Mouse (Mus musculus) heart, embryonic 16.5 days (tissue): ENCODE results near the gene Akap12. TPM values are rescaled to one million over a fixed set of nuclear protein-coding genes. Genes with fewer than 3 reads are reported as not detected.

Experiments
- ATAC-seq: fragments of 200-750 bp; cut with Nextera tagmentation; replicated peaks from 2 replicates; pipeline ENCODE4 v1.8.0; 2017; ENCODE audit warnings: moderate number of reproducible peaks; ENCODE audit not compliant: insufficient read depth, low FRiP score; ENCODE audit errors: extremely low read depth
- H3K27ac ChIP-seq: fragments of 300-500 bp; sonication (generic); 2 replicates; pipeline ENCODE4 v1.5.1; 2014; ENCODE audit warnings: mild to moderate bottlenecking, low read length, control low read depth, moderate library complexity
- H3K27me3 ChIP-seq: fragments of 300-500 bp; sonication (generic); 2 replicates; pipeline ENCODE4 v1.6.1; 2014; ENCODE audit warnings: low read length, mixed read lengths; ENCODE audit not compliant: control insufficient read depth, insufficient read depth
- H3K36me3 ChIP-seq: fragments of 300-500 bp; sonication (generic); 2 replicates; pipeline ENCODE4 v1.6.1; 2014; ENCODE audit not compliant: control insufficient read depth, insufficient read depth
- H3K4me1 ChIP-seq: fragments of 300-500 bp; sonication (generic); 2 replicates; pipeline ENCODE4 v1.6.1; 2014; ENCODE audit warnings: low read length, mixed read lengths; ENCODE audit not compliant: control insufficient read depth, insufficient read depth
- H3K4me2 ChIP-seq: fragments of 300-500 bp; sonication (generic); 2 replicates; pipeline ENCODE4 v1.6.1; 2014; ENCODE audit warnings: low read depth, mild to moderate bottlenecking, control low read depth, low read length
- H3K4me3 ChIP-seq: fragments of 300-500 bp; sonication (generic); 2 replicates; pipeline ENCODE4 v1.5.1; 2014; ENCODE audit warnings: mild to moderate bottlenecking, control low read depth, low read length
- H3K9ac ChIP-seq: fragments of 300-500 bp; sonication (generic); 2 replicates; pipeline ENCODE4 v1.6.1; 2014; ENCODE audit warnings: low read length, control low read depth
- H3K9me3 ChIP-seq: fragments of 300-500 bp; sonication (generic); replicated peaks from 2 replicates; pipeline ENCODE4 v1.6.1; 2016; ENCODE audit warnings: low read length; ENCODE audit not compliant: control insufficient read depth
- WGBS: fragments of 180-500 bp; shearing (Covaris S2); extraction: QIAGEN DNeasy Blood & Tissue Kit; methylation state at CpG from one replicate; pipeline ENCODE4 v1.1.7; 2014; 5-methylcytosine and 5-hydroxymethylcytosine counted together
- polyA plus RNA-seq: library from polyadenylated mRNA; unstranded; fragments of >200 nt; fragmentation: Nextera tagmentation; extraction: Ambion mirVana; gene quantifications from 2 replicates; pipeline ENCODE4 v1.2.1, GENCODE M21; 2015

Akap12 gene
- polyA plus RNA-seq, 1 experiment from 2014 or later = 40.6 TPM

- Histone ChIP-seq H3K9me3 (no peaks in the 10 kb centered on the region), H3K4me2 (no peak overlapping the region), H3K27ac (no peak overlapping the region), H3K27me3 (no peaks in the 10 kb centered on the region), H3K9ac (no peak overlapping the region), H3K36me3 (no peaks in the 10 kb centered on the region), H3K4me3 (no peak overlapping the region), H3K4me1 (peaks cover 22% of the 10 kb centered on the region)
- WGBS = 84% methylated on average over 5 of the region's 5 CpGs
- ATAC-seq = no peak
These were observed 114.6 kb downstream of the Akap12 start for GRCm38 (mm10) chr10:4380748-4381147.

- ATAC-seq = no peak
These were observed 118.1 kb downstream of the Akap12 start for GRCm38 (mm10) chr10:4384244-4384643.

GRCm38 (mm10) chr10:4386609-4387591 is 120.7 kb downstream of the Akap12 start:
- peaks cover 43% of the 10 kb centered on the region for H3K4me1 ChIP-seq
- peak overlapping the region; percentile 79 for H3K4me2 ChIP-seq
- peak overlapping the region; percentile 85 for H3K9ac ChIP-seq
- peak; percentile 90 for ATAC-seq
- peak overlapping the region; percentile 90 for H3K4me3 ChIP-seq
- H3K27ac ChIP-seq = peak overlapping the region; percentile 95
- H3K36me3 ChIP-seq = no peaks in the 10 kb centered on the region
- under 1% methylated on average over 48 of the region's 133 CpGs for WGBS
- no peaks in the 10 kb centered on the region for H3K27me3 ChIP-seq
- no peaks in the 10 kb centered on the region for H3K9me3 ChIP-seq

More at GRCm38 (mm10) chr10:4384244-4384643, 118.1 kb downstream of the Akap12 start:
- Histone ChIP-seq H3K36me3 (no peaks in the 10 kb centered on the region), H3K4me3 (no peak overlapping the region), H3K4me2 (no peak overlapping the region), H3K27me3 (no peaks in the 10 kb centered on the region), H3K4me1 (peaks cover 18% of the 10 kb centered on the region), H3K27ac (no peak overlapping the region), H3K9me3 (no peaks in the 10 kb centered on the region), H3K9ac (no peak overlapping the region)
- 86% methylated on average over 7 of the region's 7 CpGs for WGBS

DNA sequence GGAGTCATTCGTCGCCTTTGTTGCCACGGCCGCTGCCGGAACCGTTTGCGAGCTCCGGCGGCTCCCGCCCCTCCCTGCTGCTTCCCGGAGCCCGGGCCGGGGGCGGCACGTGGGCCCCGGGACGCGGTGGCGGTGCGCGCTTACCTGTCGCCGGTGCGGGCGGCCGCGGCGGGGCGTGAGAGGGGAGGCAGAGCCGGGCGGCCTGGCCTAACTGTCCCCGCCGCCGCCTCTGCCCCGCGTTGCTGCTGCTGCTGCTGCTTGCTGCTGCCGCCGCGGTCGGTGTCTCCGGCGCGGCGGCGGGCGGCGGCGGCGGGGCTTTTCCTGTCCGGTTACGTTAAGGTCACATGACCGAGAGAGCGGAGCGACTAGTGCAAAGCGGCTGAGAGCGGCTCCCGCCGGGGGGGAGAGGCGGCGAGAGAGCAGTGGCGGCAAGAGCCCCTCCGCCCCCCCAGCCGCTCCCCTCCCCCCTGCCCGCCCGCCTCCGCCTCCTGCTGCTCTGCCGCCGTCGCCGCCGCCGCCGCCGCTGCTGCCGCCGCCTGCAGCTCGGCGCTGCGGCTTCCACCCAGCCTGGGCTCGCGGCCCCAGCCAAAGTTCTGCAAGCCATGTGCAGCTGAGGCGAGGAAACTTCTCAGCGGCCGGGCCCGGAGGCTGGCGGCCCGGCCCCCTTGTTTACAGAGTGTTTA is 121.7 kb downstream of the Akap12 start, which contains the start of gene Zbtb2:
Zbtb2 (minus strand) TSS at position 408 of the 683 bp plus-strand sequence.
- peaks cover 3% of the 10 kb centered on the region; the same call in 1 of the 2 replicates for H3K36me3 ChIP-seq
- H3K4me1 ChIP-seq = peaks cover 43% of the 10 kb centered on the region
- peak within 1 kb of the TSS; percentile 79 for H3K4me2 ChIP-seq
- H3K9me3 ChIP-seq = no peaks in the 10 kb centered on the region
- peak within 1 kb of the TSS; percentile 90 for H3K4me3 ChIP-seq
- peak within 1 kb of the TSS; percentile 95 for H3K27ac ChIP-seq
- no peaks in the 10 kb centered on the region for H3K27me3 ChIP-seq
- WGBS = 1% methylated on average over 73 of the region's 87 CpGs
- peak within 1 kb of the TSS; percentile 85 for H3K9ac ChIP-seq
- ATAC-seq = no peak

GRCm38 (mm10) chr10:4388384-4388745 is 122.2 kb downstream of the Akap12 start:
- H3K36me3 ChIP-seq = peaks cover 3% of the 10 kb centered on the region; the same call in 1 of the 2 replicates
- WGBS = under 1% methylated on average over 19 of the region's 19 CpGs
- H3K4me1 ChIP-seq = peaks cover 38% of the 10 kb centered on the region

DNA sequence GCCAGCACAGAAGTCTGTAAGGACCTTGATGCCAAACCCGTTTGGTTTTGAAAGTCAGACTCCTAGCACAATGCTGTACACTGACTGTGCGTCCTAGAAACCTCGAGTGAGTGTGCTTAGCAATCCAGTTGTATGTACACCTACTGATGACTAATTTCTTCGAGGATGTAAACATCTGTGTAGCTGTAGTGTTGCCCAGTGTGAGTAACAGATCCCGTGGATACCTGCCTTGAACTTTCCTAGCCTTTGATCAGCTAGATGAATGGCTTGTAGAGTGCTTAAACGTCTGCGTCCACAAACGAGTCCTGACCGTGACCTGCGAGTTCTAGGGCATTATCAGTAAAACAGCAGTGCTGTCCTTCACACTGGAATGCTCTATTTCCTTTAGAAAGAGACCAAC is 122.9 kb downstream of the Akap12 start:
- Histone ChIP-seq H3K9ac (peak overlapping the region; percentile 85), H3K27me3 (no peaks in the 10 kb centered on the region), H3K9me3 (no peaks in the 10 kb centered on the region), H3K36me3 (peaks cover 3% of the 10 kb centered on the region; the same call in 1 of the 2 replicates), H3K4me1 (peaks cover 38% of the 10 kb centered on the region), H3K4me2 (peak overlapping the region; percentile 79), H3K4me3 (peak overlapping the region; percentile 90), H3K27ac (peak overlapping the region; percentile 95)
- WGBS = 7% methylated on average over 10 of the region's 10 CpGs
- no peak for ATAC-seq

More at GRCm38 (mm10) chr10:4388384-4388745, 122.2 kb downstream of the Akap12 start:
- H3K4me3 ChIP-seq = peak overlapping the region; percentile 90
- H3K27me3 ChIP-seq = no peaks in the 10 kb centered on the region
- no peak for ATAC-seq
- peak overlapping the region; percentile 85 for H3K9ac ChIP-seq
- H3K9me3 ChIP-seq = no peaks in the 10 kb centered on the region
- peak overlapping the region; percentile 79 for H3K4me2 ChIP-seq
- H3K27ac ChIP-seq = peak overlapping the region; percentile 95

- Histone ChIP-seq H3K27me3 (no peaks in the 10 kb centered on the region), H3K4me2 (peak overlapping the region; percentile 79), H3K4me1 (peaks cover 38% of the 10 kb centered on the region), H3K9me3 (no peaks in the 10 kb centered on the region), H3K27ac (no peak overlapping the region; the same call in 1 of the 2 replicates), H3K4me3 (peak overlapping the region; percentile 90), H3K9ac (peak overlapping the region; percentile 85), H3K36me3 (peaks cover 3% of the 10 kb centered on the region; the same call in 1 of the 2 replicates)
- no peak for ATAC-seq
- 37% methylated on average over 5 of the region's 5 CpGs for WGBS
These were observed 123.4 kb downstream of the Akap12 start for GRCm38 (mm10) chr10:4389461-4390112.

- H3K9me3 ChIP-seq = no peaks in the 10 kb centered on the region
- 56% methylated on average over 2 of the region's 2 CpGs for WGBS
- no peaks in the 10 kb centered on the region for H3K27me3 ChIP-seq
- peaks cover 3% of the 10 kb centered on the region; the same call in 1 of the 2 replicates for H3K36me3 ChIP-seq
- no peak for ATAC-seq
- no peak overlapping the region for H3K4me2 ChIP-seq
- no peak overlapping the region for H3K27ac ChIP-seq
- peaks cover 34% of the 10 kb centered on the region for H3K4me1 ChIP-seq
- H3K9ac ChIP-seq = no peak overlapping the region
- H3K4me3 ChIP-seq = no peak overlapping the region
These were observed 124.4 kb downstream of the Akap12 start for GRCm38 (mm10) chr10:4390550-4390949.
